Mouse (Mus musculus) CH12.LX (cell line): Measurements from ENCODE around the gene Tanc1.

Experiments
- CTCF ChIP-seq, 2 experiments: IDR thresholded peaks in 1 of 2; conservative IDR thresholded peaks in 1 of 2; 2 replicates each; pipeline ENCODE4 v1.5.1; 2011 to 2012; ENCODE audit warnings: low read depth in 2 of 2, low read length in 2 of 2, improper control_type of control experiment in 1 of 2, inconsistent platforms in 1 of 2, mild to moderate bottlenecking in 1 of 2, moderate library complexity in 1 of 2
- E2F4 ChIP-seq: IDR thresholded peaks from 2 replicates; pipeline ENCODE4 v1.6.1; 2011; ENCODE audit warnings: low read depth, low read length, improper control_type of control experiment; ENCODE audit not compliant: insufficient replicate concordance
- ELF1 ChIP-seq: IDR thresholded peaks from 2 replicates; pipeline ENCODE4 v1.6.1; 2014; ENCODE audit warnings: low read depth, mild to moderate bottlenecking, inconsistent platforms, low read length, improper control_type of control experiment
- MAFK ChIP-seq: IDR thresholded peaks from 2 replicates; pipeline ENCODE4 v1.6.1; 2011; ENCODE audit warnings: low read length, improper control_type of control experiment; ENCODE audit not compliant: insufficient replicate concordance
- POLR2A ChIP-seq: IDR thresholded peaks from 2 replicates; pipeline ENCODE4 v1.6.1; 2011; ENCODE audit warnings: low read depth, mild to moderate bottlenecking, improper control_type of control experiment, low read length
- POLR2AphosphoS2 ChIP-seq: IDR thresholded peaks from 2 replicates; pipeline ENCODE4 v1.6.1; 2011; ENCODE audit warnings: low read depth, low read length, improper control_type of control experiment

GRCm38 (mm10) chr2:59672086-59672485 is 60.2 kb downstream of the Tanc1 start:
- no peak for TF ChIP-seq CTCF (conservative IDR thresholded peaks at IDR 0.05 in 1 of 2, IDR thresholded peaks at IDR 0.05 in 1 of 2; ENCODE audit: low read depth in 2 of 2, low read length in 2 of 2)
- no peak for TF ChIP-seq E2F4
- TF ChIP-seq MAFK, result no peak
- no peak for TF ChIP-seq ELF1
- TF ChIP-seq POLR2A, result no peak
- no peak for TF ChIP-seq POLR2AphosphoS2
